Mouse (Mus musculus): ENCODE results near the gene AC124108.1. TPM values are rescaled to one million over a fixed set of nuclear protein-coding genes. Genes with fewer than 3 reads are reported as not detected.
A peak's percentile ranks its signal among the peaks of the same experiment; 100 is the strongest.

Gene AC124108.1
- polyA plus RNA-seq, 1 experiment from 2014 or later, result not detected

- no peak for ATAC-seq (replicated peaks; ENCODE audit: insufficient number of reproducible peaks, insufficient read depth, low FRiP score, low read depth)
- 67% methylated on average over 9 of the region's 9 CpGs for WGBS
- no peak overlapping the region for H3K9ac ChIP-seq
- H3K4me3 ChIP-seq, result no peak overlapping the region
- H3K4me2 ChIP-seq, result no peak overlapping the region
- H3K27ac ChIP-seq, result no peak overlapping the region
- H3K36me3 ChIP-seq, result no peaks in the 10 kb centered on the region
- peaks cover 86% of the 10 kb centered on the region for H3K27me3 ChIP-seq
- H3K9me3 ChIP-seq (replicated peaks), result no peaks in the 10 kb centered on the region
- peaks cover 32% of the 10 kb centered on the region for H3K4me1 ChIP-seq (replicated peaks)
Measured at GRCm38 (mm10) chr1:132195100-132195499, 3.8 kb downstream of the AC124108.1 start.

DNA sequence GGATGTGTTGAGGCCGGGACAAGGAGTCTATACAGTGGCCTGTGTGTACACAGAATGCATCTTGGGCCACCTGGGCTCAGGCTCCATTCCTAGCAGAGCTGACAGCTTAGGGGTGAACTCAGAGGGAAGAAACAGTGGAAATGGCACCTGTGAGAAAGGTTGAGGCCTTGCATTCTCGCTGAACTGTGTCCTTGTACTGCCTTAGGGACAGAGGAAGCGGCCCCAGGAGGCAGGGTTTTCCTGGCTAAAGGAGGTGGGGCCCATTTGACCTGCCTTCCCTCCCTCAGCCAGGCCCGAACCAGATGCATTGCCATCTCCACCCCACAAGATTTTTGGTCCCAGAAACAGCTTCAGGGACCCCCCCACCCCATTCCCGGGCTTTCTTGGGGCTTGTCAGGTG, 4.4 kb downstream of the AC124108.1 start:
- no peaks in the 10 kb centered on the region for H3K36me3 ChIP-seq
- H3K4me2 ChIP-seq, result no peak overlapping the region
- ATAC-seq (replicated peaks; ENCODE audit: insufficient number of reproducible peaks, insufficient read depth, low FRiP score, low read depth), result no peak
- 60% methylated on average over 5 of the region's 5 CpGs for WGBS
- no peak overlapping the region for H3K27ac ChIP-seq
- H3K4me1 ChIP-seq (replicated peaks), result peaks cover 32% of the 10 kb centered on the region
- no peak overlapping the region for H3K4me3 ChIP-seq
- no peaks in the 10 kb centered on the region for H3K9me3 ChIP-seq (replicated peaks)
- peaks cover 86% of the 10 kb centered on the region for H3K27me3 ChIP-seq
- H3K9ac ChIP-seq, result no peak overlapping the region

GRCm38 (mm10) chr1:132196337-132196736, 5.1 kb downstream of the AC124108.1 start:
- Histone ChIP-seq H3K27ac (no peak overlapping the region), H3K36me3 (no peaks in the 10 kb centered on the region), H3K4me1 (replicated peaks) (peaks cover 25% of the 10 kb centered on the region), H3K9me3 (replicated peaks) (no peaks in the 10 kb centered on the region), H3K27me3 (peaks cover 85% of the 10 kb centered on the region), H3K4me2 (no peak overlapping the region), H3K4me3 (no peak overlapping the region), H3K9ac (no peak overlapping the region)
- 40% methylated on average over 7 of the region's 7 CpGs for WGBS
- ATAC-seq (replicated peaks; ENCODE audit: insufficient number of reproducible peaks, insufficient read depth, low FRiP score, low read depth), result no peak

- ATAC-seq (replicated peaks; ENCODE audit: insufficient number of reproducible peaks, insufficient read depth, low FRiP score, low read depth), result no peak
- H3K9ac ChIP-seq, result no peak overlapping the region
- no peak overlapping the region for H3K4me3 ChIP-seq
- 23% methylated on average over 9 of the region's 9 CpGs for WGBS
- no peaks in the 10 kb centered on the region for H3K36me3 ChIP-seq
- H3K4me2 ChIP-seq, result no peak overlapping the region
- no peaks in the 10 kb centered on the region for H3K9me3 ChIP-seq (replicated peaks)
- H3K27me3 ChIP-seq, result peaks cover 81% of the 10 kb centered on the region
- H3K27ac ChIP-seq, result no peak overlapping the region
- H3K4me1 ChIP-seq (replicated peaks), result peaks cover 14% of the 10 kb centered on the region
Measured at GRCm38 (mm10) chr1:132197666-132198065, 6.4 kb downstream of the AC124108.1 start.

DNA sequence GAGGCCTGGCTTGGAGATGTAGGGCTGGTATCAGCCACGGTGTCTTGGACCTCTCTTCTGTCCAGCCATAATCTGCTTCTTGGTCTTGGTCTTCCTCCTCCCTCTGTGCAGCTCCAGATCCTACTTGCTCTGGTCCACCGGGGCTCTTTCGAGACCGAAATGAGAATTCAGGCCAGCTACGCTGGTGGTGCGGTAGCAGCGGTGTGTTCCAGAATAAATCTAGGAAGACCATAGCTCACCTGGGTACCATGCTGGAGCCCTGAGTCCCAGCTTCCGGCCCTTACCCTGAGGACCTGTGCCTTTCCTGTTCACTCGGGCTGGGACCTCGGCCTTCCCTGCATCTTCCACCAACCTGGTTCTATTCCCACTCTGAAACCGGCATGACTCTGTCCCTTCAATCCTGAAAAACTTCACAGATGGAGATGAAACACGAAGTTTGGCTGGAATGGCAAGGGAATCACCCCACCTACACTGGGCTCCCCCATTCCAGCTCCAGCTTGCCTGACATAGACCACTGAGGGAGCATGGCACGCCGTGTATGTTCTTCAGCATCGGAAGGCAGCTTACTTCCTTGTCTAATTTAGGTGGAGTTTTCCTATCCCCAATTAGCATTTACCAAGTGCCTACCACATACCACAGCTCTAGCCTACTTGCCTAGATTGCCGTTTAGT, 7.3 kb downstream of the AC124108.1 start:
- Histone ChIP-seq H3K36me3 (no peaks in the 10 kb centered on the region), H3K4me1 (replicated peaks) (peaks cover 14% of the 10 kb centered on the region), H3K9ac (no peak overlapping the region), H3K4me3 (no peak overlapping the region), H3K4me2 (no peak overlapping the region), H3K9me3 (replicated peaks) (no peaks in the 10 kb centered on the region), H3K27me3 (peaks cover 76% of the 10 kb centered on the region), H3K27ac (no peak overlapping the region)
- no peak for ATAC-seq (replicated peaks; ENCODE audit: insufficient number of reproducible peaks, insufficient read depth, low FRiP score, low read depth)
- WGBS, result 83% methylated on average over 16 of the region's 16 CpGs

- H3K4me3 ChIP-seq, result no peak overlapping the region
- H3K27me3 ChIP-seq, result peaks cover 69% of the 10 kb centered on the region
- H3K27ac ChIP-seq, result no peak overlapping the region
- H3K36me3 ChIP-seq, result no peaks in the 10 kb centered on the region
- no peak for ATAC-seq (replicated peaks; ENCODE audit: insufficient number of reproducible peaks, insufficient read depth, low FRiP score, low read depth)
- no peaks in the 10 kb centered on the region for H3K9me3 ChIP-seq (replicated peaks)
- no peak overlapping the region for H3K9ac ChIP-seq
- peaks cover 14% of the 10 kb centered on the region for H3K4me1 ChIP-seq (replicated peaks)
- H3K4me2 ChIP-seq, result no peak overlapping the region
- WGBS, result 73% methylated on average over 6 of the region's 6 CpGs
Measured at GRCm38 (mm10) chr1:132199244-132199643, 8.0 kb downstream of the AC124108.1 start.

DNA sequence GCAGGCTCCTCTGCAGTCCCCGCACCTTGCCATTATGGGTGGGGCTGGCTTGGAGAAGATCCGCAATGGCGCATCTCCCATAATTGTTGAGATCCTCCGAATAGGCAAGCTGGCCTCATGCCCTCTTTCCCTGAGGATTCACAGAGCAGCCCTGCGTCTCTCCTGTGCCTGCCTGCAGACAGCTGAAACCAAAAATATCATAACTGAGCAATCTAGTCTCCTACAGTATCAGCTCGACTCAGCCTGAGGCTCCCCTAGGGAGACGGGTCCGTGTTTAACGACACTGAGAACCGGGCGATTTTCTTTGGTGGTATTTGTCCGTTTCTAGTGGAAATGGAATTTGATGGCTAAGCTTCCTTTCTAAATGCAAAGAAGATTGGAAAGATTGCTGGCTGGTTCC, 8.7 kb downstream of the AC124108.1 start:
- Histone ChIP-seq H3K9me3 (replicated peaks) (no peaks in the 10 kb centered on the region), H3K4me2 (peak overlapping the region; percentile 34), H3K9ac (no peak overlapping the region), H3K4me3 (peak overlapping the region; percentile 2; the same call in 1 of the 2 replicates), H3K27me3 (peaks cover 67% of the 10 kb centered on the region), H3K4me1 (replicated peaks) (peaks cover 9% of the 10 kb centered on the region), H3K27ac (no peak overlapping the region), H3K36me3 (no peaks in the 10 kb centered on the region)
- ATAC-seq (replicated peaks; ENCODE audit: insufficient number of reproducible peaks, insufficient read depth, low FRiP score, low read depth), result no peak
- WGBS, result 10% methylated on average over 12 of the region's 12 CpGs

DNA sequence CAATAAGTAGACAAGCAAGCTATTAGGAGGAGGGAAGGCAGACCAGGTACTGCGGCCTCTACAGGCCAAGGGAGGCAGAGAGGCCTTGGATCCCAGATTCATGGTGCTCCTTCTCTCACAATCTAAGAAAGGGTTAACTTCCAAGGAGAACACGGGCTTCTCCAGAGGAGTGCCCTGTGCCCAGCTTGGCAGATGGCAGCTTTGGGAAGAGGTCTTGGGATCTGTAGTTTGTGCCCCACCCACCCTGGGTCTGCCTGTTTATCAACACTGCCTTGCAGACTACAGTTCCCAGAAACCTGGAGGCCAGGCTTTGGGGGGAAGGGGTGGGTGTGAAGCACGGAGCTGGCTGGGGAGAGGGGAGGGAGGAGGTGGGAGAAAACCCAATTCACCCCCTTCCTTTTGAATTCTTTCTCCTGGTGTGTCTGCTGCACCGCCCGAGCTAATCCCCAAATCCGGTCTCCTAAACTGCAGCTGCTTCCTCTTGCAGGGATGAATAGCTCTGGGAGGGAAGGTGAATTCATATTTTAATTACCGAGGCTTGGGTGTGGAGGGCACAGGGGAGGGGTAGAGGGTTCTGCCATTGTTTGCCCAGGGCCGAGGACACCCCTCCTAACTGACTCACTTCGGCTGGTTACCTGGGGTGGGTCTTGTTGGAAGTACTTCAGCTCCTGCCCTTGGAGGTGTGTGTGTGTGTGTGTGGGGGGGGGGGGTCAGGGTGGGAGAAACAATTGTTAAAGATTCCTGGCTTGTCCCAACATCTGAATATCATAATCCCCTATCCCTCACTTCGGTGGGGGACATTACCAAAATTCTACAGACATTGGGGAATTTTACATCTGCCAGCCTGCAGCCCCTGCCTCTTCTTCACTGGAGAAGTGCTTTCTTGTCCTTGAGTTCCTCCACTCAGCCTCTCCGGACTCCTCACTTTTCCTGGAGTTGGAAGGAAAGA, 9.6 kb downstream of the AC124108.1 start:
- Histone ChIP-seq H3K4me1 (replicated peaks) (peaks cover 9% of the 10 kb centered on the region), H3K9me3 (replicated peaks) (no peaks in the 10 kb centered on the region), H3K4me2 (peak overlapping the region; percentile 34), H3K27me3 (peaks cover 59% of the 10 kb centered on the region), H3K36me3 (no peaks in the 10 kb centered on the region), H3K9ac (no peak overlapping the region), H3K27ac (no peak overlapping the region), H3K4me3 (0 out of 2 replicates have a peak overlapping the region, but pooled peaks have one; percentile 2)
- no peak; the same call in 1 of the 2 replicates for ATAC-seq (replicated peaks; ENCODE audit: insufficient number of reproducible peaks, insufficient read depth, low FRiP score, low read depth)
- 33% methylated on average over 11 of the region's 11 CpGs for WGBS

GRCm38 (mm10) chr1:132201511-132201860, 10.2 kb downstream of the AC124108.1 start:
- Histone ChIP-seq H3K36me3 (no peaks in the 10 kb centered on the region), H3K27ac (no peak overlapping the region), H3K4me2 (no peak overlapping the region), H3K4me1 (replicated peaks) (peaks cover 9% of the 10 kb centered on the region), H3K9ac (no peak overlapping the region), H3K4me3 (no peak overlapping the region), H3K9me3 (replicated peaks) (no peaks in the 10 kb centered on the region), H3K27me3 (peaks cover 55% of the 10 kb centered on the region)
- no peak for ATAC-seq (replicated peaks; ENCODE audit: insufficient number of reproducible peaks, insufficient read depth, low FRiP score, low read depth)
- WGBS, result 47% methylated on average over 4 of the region's 4 CpGs

GRCm38 (mm10) chr1:132201936-132202335, 10.7 kb downstream of the AC124108.1 start:
- Histone ChIP-seq H3K4me2 (no peak overlapping the region), H3K9ac (no peak overlapping the region), H3K4me1 (replicated peaks) (peaks cover 9% of the 10 kb centered on the region), H3K9me3 (replicated peaks) (no peaks in the 10 kb centered on the region), H3K27me3 (peaks cover 55% of the 10 kb centered on the region), H3K27ac (no peak overlapping the region), H3K36me3 (no peaks in the 10 kb centered on the region), H3K4me3 (no peak overlapping the region)
- no peak for ATAC-seq (replicated peaks; ENCODE audit: insufficient number of reproducible peaks, insufficient read depth, low FRiP score, low read depth)
- 58% methylated on average over 2 of the region's 2 CpGs for WGBS

GRCm38 (mm10) chr1:132202771-132203170, 11.5 kb downstream of the AC124108.1 start:
- Histone ChIP-seq H3K9ac (no peak overlapping the region), H3K36me3 (no peaks in the 10 kb centered on the region), H3K4me1 (replicated peaks) (peaks cover 9% of the 10 kb centered on the region), H3K4me2 (no peak overlapping the region), H3K27ac (no peak overlapping the region), H3K27me3 (peaks cover 51% of the 10 kb centered on the region), H3K9me3 (replicated peaks) (no peaks in the 10 kb centered on the region), H3K4me3 (no peak overlapping the region)
- ATAC-seq (replicated peaks; ENCODE audit: insufficient number of reproducible peaks, insufficient read depth, low FRiP score, low read depth), result no peak
- WGBS, result 83% methylated on average over 5 of the region's 5 CpGs
